Mouse (Mus musculus) lung, adult 18-20 months (tissue): ENCODE measurements around the gene Nrp2.

Source experiments
- DNase-seq, 2 experiments: peaks; one replicate each; pipeline ENCODE4 v3.0.0; 2022; ENCODE audit warnings: mixed read lengths in 2 of 2

The Nrp2 gene

GRCm38 (mm10) chr1:62823549-62824195, 120.6 kb downstream of the Nrp2 start:
- DNase-seq, result peak; percentile 51 to 59

DNA sequence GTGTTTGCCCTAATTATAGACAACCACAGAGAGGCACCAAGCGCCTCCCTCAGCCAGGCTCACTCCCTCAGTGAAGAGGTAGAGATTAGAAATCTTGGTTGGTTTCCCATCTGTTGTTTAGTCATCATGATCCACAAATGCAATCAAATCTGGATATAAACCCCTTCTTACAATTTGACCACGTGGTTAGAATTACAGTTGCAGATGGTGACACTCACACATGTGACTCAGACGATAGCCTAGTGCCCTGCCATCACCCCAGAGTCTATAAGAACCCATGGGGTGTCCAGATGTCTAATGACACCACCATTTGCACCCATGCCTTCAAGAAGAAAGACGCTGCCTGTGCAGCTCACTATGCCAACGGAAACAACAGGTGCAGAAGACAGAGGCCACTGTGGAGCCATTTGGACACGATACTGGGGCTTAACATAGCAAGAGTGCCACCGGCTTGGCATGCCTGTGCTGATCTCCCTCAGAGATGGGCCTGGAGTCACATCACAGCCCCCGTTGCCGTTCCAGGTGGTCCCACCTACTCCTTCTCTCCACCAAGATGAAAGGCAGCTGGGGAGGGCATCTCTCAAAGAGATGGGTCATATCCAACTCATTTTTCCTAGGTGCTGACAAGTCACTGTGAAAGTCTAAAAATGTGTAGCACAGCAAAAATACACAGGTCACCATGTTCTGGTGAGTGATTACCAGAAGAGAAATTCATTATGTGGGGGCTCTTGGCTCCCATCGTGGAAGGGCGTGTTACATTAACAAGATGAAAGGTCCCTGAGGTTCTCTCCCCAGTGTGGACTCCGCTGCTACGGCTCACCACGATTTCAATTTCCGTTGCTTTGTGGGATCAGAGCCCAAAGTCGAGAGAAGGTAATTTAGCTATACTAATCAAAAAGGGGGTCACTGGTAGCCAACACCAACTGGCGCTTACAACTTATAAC, 123.0 kb downstream of the Nrp2 start:
- no peak for DNase-seq

DNA sequence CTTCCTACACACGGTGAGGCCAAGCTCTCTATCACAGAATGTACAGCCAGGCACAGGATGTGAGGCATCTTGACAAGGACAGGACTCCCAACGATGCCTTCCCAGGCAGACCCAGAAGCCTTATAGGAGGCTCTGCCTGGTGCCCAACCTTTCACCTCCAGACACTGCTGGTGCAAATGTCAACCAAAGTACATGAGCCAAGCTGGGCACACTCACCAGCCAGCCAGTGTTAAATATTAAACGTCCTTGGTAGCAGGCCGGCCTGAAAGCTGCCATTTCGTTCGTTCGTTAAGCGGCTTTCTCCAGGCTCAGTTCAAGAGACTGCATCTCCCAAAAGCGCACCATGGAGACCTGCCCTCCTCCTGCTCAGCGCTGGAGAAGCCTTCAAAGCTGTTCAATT, 124.2 kb downstream of the Nrp2 start:
- no peak for DNase-seq

GRCm38 (mm10) chr1:62828156-62828555, 125.1 kb downstream of the Nrp2 start:
- DNase-seq, result no peak

- no peak for DNase-seq
Observed at GRCm38 (mm10) chr1:62829690-62830417, 126.8 kb downstream of the Nrp2 start.

- no peak for DNase-seq
Observed at GRCm38 (mm10) chr1:62830418-62830769, 127.3 kb downstream of the Nrp2 start.

DNA sequence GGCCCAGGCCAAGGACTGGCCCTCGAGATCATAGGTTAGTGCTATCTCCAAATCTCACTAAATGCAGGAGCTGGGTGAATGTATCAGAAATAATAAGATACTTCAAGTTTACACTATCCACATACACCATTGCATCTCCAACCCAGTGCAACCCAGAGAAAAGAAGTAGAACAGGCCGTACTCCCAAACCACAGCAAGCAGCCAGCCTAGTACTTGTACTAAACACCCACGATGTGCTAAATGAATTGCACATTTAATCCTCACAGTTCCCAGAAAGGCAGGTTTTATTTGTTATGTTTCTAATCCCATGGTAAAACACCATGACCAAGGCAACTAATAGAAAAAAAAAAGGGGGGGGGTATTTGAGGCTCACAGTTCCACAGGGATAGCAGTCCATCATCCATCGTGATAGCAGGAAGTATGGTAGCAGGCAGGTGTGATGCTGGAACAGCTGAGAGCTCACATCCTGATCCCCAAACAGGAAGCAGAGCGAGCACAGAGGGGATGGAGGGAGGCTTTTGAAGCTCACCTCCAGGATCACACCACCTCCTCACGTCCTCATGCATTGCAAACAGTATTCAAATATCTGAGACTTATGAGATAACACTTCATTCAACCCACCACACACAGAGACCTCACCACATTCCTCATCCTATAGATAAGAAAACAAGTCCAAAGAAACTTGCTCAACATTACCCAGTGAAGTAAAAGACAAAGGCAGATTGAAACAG, 128.8 kb downstream of the Nrp2 start:
- DNase-seq, result no peak

GRCm38 (mm10) chr1:62833356-62833755, 130.3 kb downstream of the Nrp2 start:
- no peak for DNase-seq

DNA sequence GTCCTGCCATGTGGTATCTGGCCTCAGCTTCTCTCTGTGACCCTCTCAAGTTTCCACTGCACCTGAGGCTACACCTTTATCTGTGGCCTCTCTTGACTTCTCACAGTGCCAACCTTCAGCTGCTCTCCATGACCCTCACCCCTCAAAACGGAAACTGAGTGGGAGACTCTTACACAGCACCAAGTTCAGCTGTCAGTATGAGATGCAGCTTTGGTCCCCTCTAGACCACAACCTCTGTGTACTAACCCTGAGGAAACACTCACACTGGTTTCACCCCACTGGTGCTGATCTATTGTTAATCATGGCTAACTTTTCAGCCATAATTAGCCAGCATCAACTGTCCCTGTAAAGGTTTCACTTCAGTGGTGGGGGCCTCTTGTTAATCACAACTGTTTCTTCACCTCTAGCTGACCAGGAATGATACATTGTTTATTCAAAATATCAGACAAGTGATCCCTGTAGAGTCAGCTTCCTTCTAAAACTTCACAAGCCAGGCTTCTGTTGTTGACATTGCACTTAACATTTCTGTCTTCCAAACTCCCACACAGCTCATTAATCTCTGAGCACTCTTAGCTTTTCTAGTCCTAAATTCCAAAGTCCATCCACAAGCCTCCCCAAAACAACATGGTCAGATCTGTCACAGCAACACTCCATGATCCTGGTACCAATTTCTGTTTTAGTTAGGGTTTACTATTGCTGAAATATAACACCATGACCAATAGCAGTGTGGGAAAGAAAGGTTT, 131.5 kb downstream of the Nrp2 start:
- DNase-seq, result no peak

DNA sequence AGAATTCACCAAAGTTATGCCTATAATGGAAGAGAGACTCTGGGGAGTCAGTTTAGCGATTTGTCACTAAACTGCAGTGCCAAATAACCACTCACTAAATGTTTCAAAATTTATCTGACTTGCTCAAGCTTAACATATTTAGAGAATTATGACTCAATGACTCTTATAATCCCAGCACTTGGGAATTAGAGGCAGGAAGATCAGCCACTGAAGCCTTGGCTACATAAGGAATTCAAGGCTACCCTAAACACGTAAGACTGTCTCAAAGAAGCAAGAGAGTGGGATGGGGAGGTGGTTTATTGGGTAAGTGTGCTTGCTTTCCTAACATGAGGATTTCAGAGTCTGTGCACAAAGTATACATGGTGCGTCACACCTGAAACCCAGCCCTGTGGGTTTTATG, 135.0 kb downstream of the Nrp2 start:
- no peak for DNase-seq

- DNase-seq, result no peak
Observed at GRCm38 (mm10) chr1:62838631-62839030, 135.5 kb downstream of the Nrp2 start.

GRCm38 (mm10) chr1:62843215-62843614, 140.1 kb downstream of the Nrp2 start:
- DNase-seq, result no peak

DNA sequence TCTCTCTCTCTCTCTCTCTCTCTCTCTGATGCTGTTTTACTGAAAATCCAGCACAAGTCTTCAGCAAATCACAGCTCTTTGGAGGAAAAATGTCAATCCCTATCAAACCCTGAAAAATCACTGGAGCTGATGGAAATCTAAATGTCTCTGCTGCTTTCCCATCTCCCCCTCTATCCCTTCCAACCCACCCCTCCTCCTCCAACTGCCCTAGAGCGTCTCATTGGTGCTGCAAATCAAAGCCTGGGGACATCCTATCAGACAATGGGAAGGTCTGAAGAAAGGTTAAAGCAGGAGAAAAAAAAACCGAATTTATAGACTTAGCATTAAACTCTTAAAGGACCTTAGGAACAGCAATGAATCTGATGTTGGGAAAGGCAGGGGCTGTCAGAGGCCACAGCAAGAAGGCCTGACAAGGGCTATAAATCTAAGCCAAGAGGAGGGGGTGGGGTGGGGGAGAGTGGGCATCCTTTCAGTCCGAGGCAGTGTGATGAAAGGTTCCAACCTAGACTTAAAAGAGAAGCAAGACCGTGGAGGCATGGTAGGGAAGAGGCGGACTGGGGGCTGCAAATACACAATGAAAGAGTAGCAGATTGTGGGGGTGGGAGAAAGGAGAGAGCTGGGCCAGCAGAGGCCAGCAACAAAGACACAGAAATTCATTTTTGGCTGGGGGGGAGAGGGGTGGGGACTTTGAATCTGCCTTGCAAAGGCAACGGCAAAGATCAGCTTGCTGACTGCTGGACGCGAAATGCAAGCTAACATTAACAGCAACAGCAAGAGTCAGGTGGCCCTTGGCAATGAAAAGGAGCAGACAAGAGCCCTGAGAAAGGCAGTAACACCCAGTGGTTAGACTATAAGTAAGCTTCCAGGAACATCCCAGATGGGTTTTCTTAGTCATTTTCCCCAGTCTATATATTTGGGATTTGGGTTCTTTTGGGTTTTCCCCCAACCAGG, 148.2 kb downstream of the Nrp2 start:
- no peak for DNase-seq

DNA sequence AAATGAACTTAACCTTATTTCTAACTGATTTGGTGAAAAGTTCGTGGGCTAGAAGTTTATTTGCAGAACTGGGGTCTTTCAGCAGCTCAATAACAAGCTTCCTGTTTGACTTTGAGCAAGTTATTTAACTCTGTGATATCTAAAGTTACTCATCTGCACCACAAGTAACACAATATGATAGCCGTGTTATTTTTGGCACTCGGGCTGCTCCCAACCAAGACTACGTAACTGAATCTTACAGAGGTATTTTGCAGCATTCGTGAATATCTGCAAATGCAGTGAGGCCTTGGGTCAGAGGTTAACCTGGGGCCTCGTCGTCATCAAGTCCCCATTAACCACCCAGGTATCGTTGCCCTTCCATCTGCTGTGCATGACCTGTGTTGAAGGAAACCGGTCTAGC, 150.3 kb downstream of the Nrp2 start:
- no peak for DNase-seq

DNA sequence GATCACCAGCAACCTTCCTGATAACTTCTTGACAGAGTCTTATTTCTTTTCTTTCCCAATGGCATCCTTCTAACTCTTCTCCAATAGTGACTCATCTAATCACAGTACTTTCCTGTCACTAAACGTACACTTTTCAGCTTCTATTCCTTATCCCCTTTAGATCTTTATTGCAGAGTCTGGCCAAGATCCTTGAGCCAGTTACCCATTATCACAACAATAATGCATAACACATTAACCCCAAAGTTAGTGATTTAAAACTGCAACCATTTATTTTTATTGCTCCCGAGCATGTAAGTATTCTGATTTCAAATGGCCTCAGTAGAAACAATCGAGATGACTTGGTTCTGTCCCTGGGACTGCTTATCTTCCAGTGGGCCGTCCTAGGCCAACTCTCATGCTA, 150.9 kb downstream of the Nrp2 start:
- DNase-seq, result no peak

DNA sequence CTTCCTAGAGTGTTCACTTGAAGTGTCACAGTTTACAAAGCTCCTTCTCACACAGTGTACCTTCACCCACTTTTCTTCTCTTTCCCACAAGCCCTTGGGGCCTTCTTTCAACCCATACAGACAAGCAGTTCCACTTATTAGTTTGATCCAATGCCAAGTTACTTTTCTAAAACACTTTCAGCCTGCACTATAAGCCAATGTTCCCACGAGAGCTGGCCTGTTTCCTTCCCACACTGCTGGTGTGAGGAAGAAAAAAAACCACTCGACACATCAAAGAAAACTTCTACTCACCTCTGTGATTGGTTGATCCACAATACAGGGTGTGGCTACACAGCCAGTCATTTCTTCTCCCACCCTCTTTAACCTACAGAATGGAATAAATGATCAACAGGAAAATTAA, 156.0 kb downstream of the Nrp2 start:
- DNase-seq, result peak in 1 of 2 experiments; percentile 10

GRCm38 (mm10) chr1:62859556-62860300, 156.6 kb downstream of the Nrp2 start:
- DNase-seq, result no peak

DNA sequence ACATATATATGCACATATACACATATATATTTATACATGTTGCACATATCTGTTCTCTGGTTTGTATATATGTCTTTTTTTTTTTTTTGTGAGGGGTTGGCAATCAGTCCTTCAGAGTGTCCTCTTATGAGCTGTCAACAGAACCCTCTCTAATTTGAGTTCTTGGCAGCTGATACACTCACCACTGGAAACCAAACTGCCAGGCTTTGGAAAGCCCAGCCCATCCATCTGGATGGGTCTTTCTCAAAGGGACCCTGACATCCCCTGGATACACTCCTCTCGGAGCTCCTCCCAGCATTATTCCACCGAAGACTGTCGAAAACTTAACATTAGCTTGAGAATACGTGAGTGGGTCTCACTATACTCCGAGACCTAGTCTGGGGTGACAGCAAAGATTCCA, 157.2 kb downstream of the Nrp2 start:
- no peak for DNase-seq

DNA sequence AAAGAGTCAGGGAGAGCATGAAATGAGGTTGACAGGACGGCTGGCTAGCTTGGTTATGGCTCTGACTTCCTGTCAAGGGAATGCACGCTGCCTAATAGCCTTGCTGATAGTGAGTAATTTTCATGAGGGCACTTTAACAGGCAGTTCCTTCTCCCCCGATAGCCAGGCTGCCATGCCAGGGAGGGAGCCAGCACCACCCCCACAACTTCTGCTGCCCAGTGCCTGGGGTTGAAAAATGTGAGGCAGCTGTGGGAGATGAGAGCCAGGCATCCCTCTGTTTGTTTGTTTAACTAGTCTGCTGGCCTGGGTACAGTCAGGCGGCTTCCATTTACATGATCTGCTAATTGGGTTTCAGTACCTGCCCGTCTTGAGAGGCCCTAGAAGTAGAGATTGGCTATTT, 157.7 kb downstream of the Nrp2 start:
- peak; percentile 22 to 31 for DNase-seq
